12 mouse cellular contexts compared by ENCODE assay signal in the genomic region with DNA sequence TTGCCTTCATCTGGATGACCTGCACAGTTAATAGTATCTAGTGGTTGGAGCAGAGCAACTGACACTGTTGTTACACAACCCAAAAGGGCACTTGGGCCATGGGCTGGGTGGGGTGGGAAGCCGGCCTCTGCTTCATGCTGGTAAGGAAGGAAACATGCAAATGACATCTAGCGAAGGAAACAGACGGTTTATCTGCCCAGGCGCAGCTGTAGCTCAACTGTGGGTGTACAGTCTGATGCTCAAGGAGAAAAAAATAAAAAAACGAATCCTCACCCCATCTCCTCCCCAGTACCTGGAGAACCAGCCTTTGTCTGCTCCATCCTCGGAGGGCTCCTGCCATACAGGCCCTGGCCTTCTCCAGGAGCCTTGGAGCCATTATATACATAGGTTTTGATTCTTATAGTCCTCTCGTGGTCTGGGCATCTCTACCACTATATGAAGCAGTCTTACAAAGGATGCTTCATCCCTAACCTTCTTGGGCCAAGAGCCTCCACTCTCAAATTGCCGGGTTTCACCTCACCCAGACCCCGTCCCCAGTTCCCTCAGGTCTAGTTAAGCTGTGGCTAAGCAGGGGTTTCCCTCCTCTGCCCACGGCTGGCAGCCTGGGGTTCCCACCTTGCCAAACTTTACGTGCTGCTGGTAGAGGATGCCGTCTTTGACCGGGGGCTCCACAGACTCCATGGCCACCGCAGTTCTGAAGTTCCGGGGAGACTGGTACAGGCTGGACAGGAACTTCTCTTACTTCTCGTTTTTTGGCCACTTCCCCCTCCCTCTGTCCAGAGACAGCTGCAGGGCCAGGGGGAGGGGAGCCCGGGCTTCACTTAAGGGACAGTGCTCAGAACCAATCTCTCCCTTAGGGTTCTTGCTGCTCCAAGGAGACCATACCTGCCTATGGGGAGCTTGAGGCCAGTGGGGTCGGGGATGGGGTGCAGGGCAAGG. TPM values are rescaled to one million over a fixed set of nuclear protein-coding genes. Genes with fewer than 3 reads are reported as not detected.
A peak's percentile ranks its signal among the peaks of the same experiment; 100 is the strongest.
DNase-seq lines count a peak whose midpoint lies in the region; ATAC-seq and TF ChIP-seq lines count a peak whose summit lies in the region.
"Had no signal": no experiment of that assay in that cellular context is flagged by ENCODE, and none has a peak within 500 bp of the region (broad histone marks: within the 10 kb centered on the region; RNA-seq: fewer than 3 reads in every experiment).

No protein-coding gene starts in this region.

- ATAC-seq in stomach, embryonic 15.5 days (ENCODE audit: insufficient read depth, low FRiP score, low read depth), result no peak
- ATAC-seq in stomach, postnatal 0 days (ENCODE audit: low FRiP score, low TSS enrichment), result no peak
- no peak for ATAC-seq in CD4-positive, CD25-positive, alpha-beta regulatory T cell, adult 4 months
- ATAC-seq: inflammation-experienced regulatory T-cells, adult 6 months; Patski had no signal

- H3K27ac ChIP-seq in stomach, embryonic 15.5 days, result no peak overlapping the region
- H3K27ac ChIP-seq in stomach, postnatal 0 days (replicated peaks), result no peak overlapping the region

- 75% methylated on average over 18 of the region's 18 CpGs for WGBS in stomach, embryonic 15.5 days
- 77% methylated on average over 18 of the region's 18 CpGs for WGBS in stomach, postnatal 0 days

- H3K4me1 ChIP-seq in stomach, embryonic 15.5 days, result no peaks in the 10 kb centered on the region
- no peaks in the 10 kb centered on the region for H3K4me1 ChIP-seq in stomach, postnatal 0 days (replicated peaks; ENCODE audit: control insufficient read depth, insufficient read depth)

- no peaks in the 10 kb centered on the region for H3K9me3 ChIP-seq in stomach, embryonic 15.5 days
- H3K9me3 ChIP-seq in stomach, postnatal 0 days (ENCODE audit: control insufficient read depth, low read length), result no peaks in the 10 kb centered on the region

- DNase-seq in adrenal gland, postnatal 10 days, result peak; percentile 10
- no peak for DNase-seq in adrenal gland, adult 18-20 months (ENCODE audit: low spot score in 2 of 2)
- no peak for DNase-seq in stomach, postnatal 0 days (ENCODE audit: low spot score)
- DNase-seq in lung, postnatal 4 days, result peak; percentile 57 to 58
- no peak for DNase-seq in thymus, postnatal 4 days
- DNase-seq in ovary, postnatal 14 days (ENCODE audit: low spot score), result no peak
- DNase-seq: lung, embryonic 14.5 days; right cerebral cortex, postnatal 25 days had no signal

- peak overlapping the region; percentile 1 for H3K4me3 ChIP-seq in stomach, embryonic 15.5 days (replicated peaks)
- no peak overlapping the region for H3K4me3 ChIP-seq in stomach, postnatal 0 days (ENCODE audit: low read depth, low read length)

- no peak for TF ChIP-seq EP300 in stomach, postnatal 0 days (optimal IDR thresholded peaks at IDR 0.05)

- no peaks in the 10 kb centered on the region for H3K27me3 ChIP-seq in stomach, embryonic 15.5 days (replicated peaks)
- no peaks in the 10 kb centered on the region for H3K27me3 ChIP-seq in stomach, postnatal 0 days (ENCODE audit: control insufficient read depth, insufficient read depth, low read length)
- H3K27me3 ChIP-seq: Patski had no signal

- peaks cover 33% of the 10 kb centered on the region for H3K36me3 ChIP-seq in stomach, embryonic 15.5 days
- peaks cover 24% of the 10 kb centered on the region for H3K36me3 ChIP-seq in stomach, postnatal 0 days (ENCODE audit: control insufficient read depth, insufficient read depth, low read length)

- H3K4me2 ChIP-seq in stomach, embryonic 15.5 days, result no peak overlapping the region
- H3K4me2 ChIP-seq in stomach, postnatal 0 days (replicated peaks; ENCODE audit: low read depth), result no peak overlapping the region
- H3K4me2 ChIP-seq: lung, embryonic 14.5 days had no signal

- H3K9ac ChIP-seq in stomach, embryonic 15.5 days, result no peak overlapping the region
- H3K9ac ChIP-seq in stomach, postnatal 0 days (ENCODE audit: low read length), result no peak overlapping the region
- H3K9ac ChIP-seq: lung, embryonic 14.5 days had no signal

- TF ChIP-seq CTCF in stomach, postnatal 0 days (IDR thresholded peaks at IDR 0.05; ENCODE audit: low read depth), result no peak

RNA-seq across cellular contexts. Expression of a gene that starts 1.0 kb away (rescaled TPM):
- total RNA-seq in adrenal gland, postnatal 10 days (2021), result 1 to 10 TPM; 5.0 to 5.1 TPM
- total RNA-seq in adrenal gland, adult 18-20 months (2021), result 1 to 10 TPM; 5.1 to 5.3 TPM
- polyA plus RNA-seq in stomach, embryonic 15.5 days (2015; fragmentation: Nextera tagmentation; extraction: Ambion mirVana), result 4.3 and 5.3 TPM in 2 replicates
- polyA plus RNA-seq in stomach, postnatal 0 days (2015; fragmentation: Nextera tagmentation; extraction: Ambion mirVana), result 1.0 and 1.3 TPM in 2 replicates
- polyA plus RNA-seq in CD4-positive, CD25-positive, alpha-beta regulatory T cell, adult 4 months (2017; shearing (Covaris generic)), result 1 to 10 TPM in 1 of 2 experiments, under 1 TPM in 1; 0.35 to 1.0 TPM

RNA-seq across cellular contexts. Expression of a gene that starts 8.4 kb away (rescaled TPM):
- 10 to 100 TPM; 38.5 to 39.9 TPM for total RNA-seq in adrenal gland, postnatal 10 days (2021)
- 10 to 100 TPM; 40.6 to 47.1 TPM for total RNA-seq in adrenal gland, adult 18-20 months (2021)
- 52.7 and 54.5 TPM in 2 replicates for polyA plus RNA-seq in stomach, embryonic 15.5 days (2015; fragmentation: Nextera tagmentation; extraction: Ambion mirVana)
- 24.2 and 25.6 TPM in 2 replicates for polyA plus RNA-seq in stomach, postnatal 0 days (2015; fragmentation: Nextera tagmentation; extraction: Ambion mirVana)
- 10 to 100 TPM; 55.8 to 74.2 TPM for polyA plus RNA-seq in CD4-positive, CD25-positive, alpha-beta regulatory T cell, adult 4 months (2017; shearing (Covaris generic))

RNA-seq across cellular contexts. Expression of a gene that starts 14.6 kb away (rescaled TPM):
- total RNA-seq in adrenal gland, postnatal 10 days (2021), result 10 to 100 TPM; 31.6 to 39.4 TPM
- total RNA-seq in adrenal gland, adult 18-20 months (2021), result 10 to 100 TPM; 11.6 to 26.8 TPM
- 198 and 218 TPM in 2 replicates for polyA plus RNA-seq in stomach, embryonic 15.5 days (2015; fragmentation: Nextera tagmentation; extraction: Ambion mirVana)
- 174 and 193 TPM in 2 replicates for polyA plus RNA-seq in stomach, postnatal 0 days (2015; fragmentation: Nextera tagmentation; extraction: Ambion mirVana)
- 10 to 100 TPM in 1 of 2 experiments, 1 to 10 TPM in 1; 6.3 to 14.6 TPM for polyA plus RNA-seq in CD4-positive, CD25-positive, alpha-beta regulatory T cell, adult 4 months (2017; shearing (Covaris generic))

RNA-seq across cellular contexts. Expression of a gene that starts 40.2 kb away (rescaled TPM):
- 10 to 100 TPM; 32.1 to 41.6 TPM for total RNA-seq in adrenal gland, postnatal 10 days (2021)
- total RNA-seq in adrenal gland, adult 18-20 months (2021), result 10 to 100 TPM; 11.1 to 16.2 TPM
- polyA plus RNA-seq in stomach, embryonic 15.5 days (2015; fragmentation: Nextera tagmentation; extraction: Ambion mirVana), result 110 and 115 TPM in 2 replicates
- 39.3 and 40.4 TPM in 2 replicates for polyA plus RNA-seq in stomach, postnatal 0 days (2015; fragmentation: Nextera tagmentation; extraction: Ambion mirVana)
- not detected for polyA plus RNA-seq in CD4-positive, CD25-positive, alpha-beta regulatory T cell, adult 4 months (2017; shearing (Covaris generic))

RNA-seq across cellular contexts. Expression of a gene that starts 42.8 kb away (rescaled TPM):
- 10 to 100 TPM; 32.4 to 52.0 TPM for total RNA-seq in adrenal gland, postnatal 10 days (2021)
- 10 to 100 TPM; 45.5 to 52.7 TPM for total RNA-seq in adrenal gland, adult 18-20 months (2021)
- 29.1 and 32.1 TPM in 2 replicates for polyA plus RNA-seq in stomach, embryonic 15.5 days (2015; fragmentation: Nextera tagmentation; extraction: Ambion mirVana)
- 10.2 and 11.1 TPM in 2 replicates for polyA plus RNA-seq in stomach, postnatal 0 days (2015; fragmentation: Nextera tagmentation; extraction: Ambion mirVana)
- polyA plus RNA-seq in CD4-positive, CD25-positive, alpha-beta regulatory T cell, adult 4 months (2017; shearing (Covaris generic)), result 10 to 100 TPM; 36.3 to 40.2 TPM

Comparison
In these comparisons a context has a peak if more than half of its experiments do, and no peak if none do; other contexts are left out.
1. DNase-seq: peak in adrenal gland, postnatal 10 days (single experiment) and lung, postnatal 4 days (2 of 2); none in adrenal gland, adult 18-20 months (0 of 2), stomach, postnatal 0 days (single experiment), thymus, postnatal 4 days (single experiment) and ovary, postnatal 14 days (single experiment).
2. RNA of a gene that starts 14.6 kb away (polyA plus RNA-seq): 198 to 218 TPM in stomach, embryonic 15.5 days and 174 to 193 TPM in stomach, postnatal 0 days; 6.3 to 14.6 TPM in CD4-positive, CD25-positive, alpha-beta regulatory T cell, adult 4 months; every median in the first group is over 10 times any median in the second.